Comparison of ENCODE assay signal across 11 mouse cellular contexts in genomic region chr12:104940466-104940865, GRCm38 (mm10).
"Had no signal": no experiment of that assay in that cellular context is flagged by ENCODE, and none has a peak within 500 bp of the region (broad histone marks: within the 10 kb centered on the region; RNA-seq: fewer than 3 reads in every experiment).

No protein-coding gene starts in this region.

- H3K4me2 ChIP-seq: lung, embryonic 15.5 days; midbrain, embryonic 12.5 days; midbrain, embryonic 15.5 days; neural tube, embryonic 12.5 days; stomach, embryonic 15.5 days had no signal

- DNase-seq: lung, postnatal 14 days; lung, postnatal 36 days; right cerebral cortex, postnatal 14 days had no signal

- H3K36me3 ChIP-seq: lung, embryonic 15.5 days; midbrain, embryonic 12.5 days; midbrain, embryonic 15.5 days; neural tube, embryonic 12.5 days; stomach, embryonic 15.5 days had no signal

- H3K27me3 ChIP-seq: lung, embryonic 15.5 days; megakaryocyte, embryonic 14.5 days; midbrain, embryonic 15.5 days; stomach, embryonic 15.5 days had no signal

- H3K9ac ChIP-seq: lung, embryonic 15.5 days; midbrain, embryonic 12.5 days; midbrain, embryonic 15.5 days; neural tube, embryonic 12.5 days; stomach, embryonic 15.5 days had no signal

- H3K27ac ChIP-seq: lung, embryonic 15.5 days; macrophage; midbrain, embryonic 12.5 days; midbrain, embryonic 15.5 days; neural tube, embryonic 12.5 days; stomach, embryonic 15.5 days; stomach, postnatal 0 days had no signal

- H3K4me3 ChIP-seq: lung, embryonic 15.5 days; megakaryocyte, embryonic 14.5 days; midbrain, embryonic 12.5 days; midbrain, embryonic 15.5 days; neural tube, embryonic 12.5 days; stomach, embryonic 15.5 days had no signal

- H3K9me3 ChIP-seq: midbrain, embryonic 15.5 days; stomach, embryonic 15.5 days had no signal

- H3K4me1 ChIP-seq: midbrain, embryonic 12.5 days; neural tube, embryonic 12.5 days; stomach, embryonic 15.5 days had no signal
